Mouse (Mus musculus) cerebral cortex, adult 2 months (tissue): ENCODE results near the gene Olfr646.

ENCODE experiments used
- WGBS: fragments of 180-500 bp; shearing (Covaris S2); methylation state at CpG from one replicate; pipeline ENCODE4 v1.1.7; 2018; 5-methylcytosine and 5-hydroxymethylcytosine counted together

The Olfr646 gene

DNA sequence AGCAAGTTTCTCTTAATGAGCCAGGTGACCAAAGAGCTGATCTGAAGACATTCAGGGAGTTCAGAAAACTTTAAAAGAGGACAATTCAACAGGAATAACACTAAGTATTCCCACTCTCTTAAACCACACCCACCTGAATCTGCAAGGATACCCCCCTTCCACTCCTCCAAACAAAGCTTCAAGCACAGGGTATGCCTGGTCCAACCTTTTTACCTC, at the start of gene Olfr646:
Gene Olfr646, plus strand, starts transcription at position 117 of the 216 bp plus-strand sequence.

GRCm38 (mm10) chr7:104059215-104059614, 45.5 kb upstream of the Olfr646 start:
- WGBS, result 85% methylated on average over 1 of the region's 1 CpGs

- WGBS, result 49% methylated on average over 2 of the region's 2 CpGs
These were observed 43.3 kb upstream of the Olfr646 start, which contains the start of gene 4930516K23Rik for GRCm38 (mm10) chr7:104061345-104061744. TSS of gene 4930516K23Rik (minus strand) at chr7:104061445.

GRCm38 (mm10) chr7:104071769-104072168, 32.9 kb upstream of the Olfr646 start, which contains the start of gene Olfr644:
TSS of gene Olfr644 (minus strand) at chr7:104071869.
- WGBS, result 76% methylated on average over 2 of the region's 2 CpGs

DNA sequence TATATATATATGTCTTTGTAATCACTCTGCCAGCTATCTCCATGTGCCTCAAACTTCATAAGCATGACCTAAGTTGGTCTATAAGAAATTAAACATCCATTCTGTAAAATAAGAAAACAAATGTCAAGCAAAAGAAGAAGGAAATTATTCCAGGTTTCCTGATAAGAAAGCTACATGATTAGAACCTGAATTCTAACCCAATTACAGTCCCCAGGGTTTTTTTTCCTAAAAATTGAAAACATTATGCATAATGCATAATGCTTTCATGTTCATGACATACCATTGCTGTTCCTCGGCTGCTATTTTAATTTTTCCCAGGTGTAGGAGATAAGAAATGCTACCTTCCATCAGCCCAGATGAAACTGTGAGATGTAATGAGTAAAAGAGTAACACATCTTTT, 19.3 kb upstream of the Olfr646 start, which contains the start of gene Olfr645:
Gene Olfr645, minus strand, starts transcription at position 101 of the 400 bp plus-strand sequence.
- 77% methylated on average over 1 of the region's 1 CpGs for WGBS

GRCm38 (mm10) chr7:104103913-104104756, 538 bp upstream of the Olfr646 start:
- 63% methylated on average over 4 of the region's 4 CpGs for WGBS

GRCm38 (mm10) chr7:104129726-104130125, 25.1 kb downstream of the Olfr646 start, which contains the start of gene Ubqln5:
TSS of gene Ubqln5 (minus strand) at chr7:104129826.
- 90% methylated on average over 5 of the region's 5 CpGs for WGBS

DNA sequence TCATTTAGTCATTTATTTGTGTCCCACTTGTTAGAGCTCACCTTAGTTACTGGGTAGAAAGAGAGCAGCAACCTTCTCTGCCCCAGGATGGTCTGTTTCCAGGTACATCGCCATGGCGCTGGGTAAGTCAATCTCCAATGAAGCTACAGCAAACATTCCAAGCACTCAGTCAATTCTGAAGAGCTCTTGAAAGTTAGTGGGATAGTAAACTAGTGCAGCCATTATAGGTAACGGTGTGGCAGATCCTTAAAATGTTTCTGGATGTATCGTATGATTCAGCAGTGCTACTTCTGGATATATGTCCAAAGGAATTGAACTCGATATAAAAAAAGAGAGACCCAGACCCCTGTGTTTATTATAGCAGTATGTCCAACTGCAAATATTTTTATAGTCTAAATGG, 32.6 kb downstream of the Olfr646 start, which contains the start of gene Olfr643:
Gene Olfr643, minus strand, starts transcription at position 101 of the 400 bp plus-strand sequence.
- 87% methylated on average over 5 of the region's 5 CpGs for WGBS

DNA sequence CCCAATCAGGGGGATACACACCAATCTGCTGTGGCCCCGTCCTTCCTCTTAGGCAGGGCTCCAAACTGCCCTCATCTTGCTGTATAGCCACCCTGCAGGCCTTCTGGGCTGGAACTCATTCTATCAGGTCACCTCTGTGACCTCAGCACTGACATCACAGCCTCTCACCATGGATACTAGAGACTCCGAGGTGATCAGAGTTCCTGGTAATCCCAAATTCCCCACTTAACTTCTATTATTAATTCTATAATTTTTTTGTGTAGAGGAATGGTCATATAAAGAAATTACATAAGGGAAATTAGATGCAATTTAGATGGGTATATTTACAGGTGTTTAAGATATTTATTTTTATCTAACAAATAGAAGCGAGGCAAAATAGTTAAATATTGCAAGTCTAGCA, 38.5 kb downstream of the Olfr646 start, which contains the start of gene Ubqln3:
Gene Ubqln3, minus strand, starts transcription at position 101 of the 400 bp plus-strand sequence.
- 72% methylated on average over 3 of the region's 3 CpGs for WGBS

DNA sequence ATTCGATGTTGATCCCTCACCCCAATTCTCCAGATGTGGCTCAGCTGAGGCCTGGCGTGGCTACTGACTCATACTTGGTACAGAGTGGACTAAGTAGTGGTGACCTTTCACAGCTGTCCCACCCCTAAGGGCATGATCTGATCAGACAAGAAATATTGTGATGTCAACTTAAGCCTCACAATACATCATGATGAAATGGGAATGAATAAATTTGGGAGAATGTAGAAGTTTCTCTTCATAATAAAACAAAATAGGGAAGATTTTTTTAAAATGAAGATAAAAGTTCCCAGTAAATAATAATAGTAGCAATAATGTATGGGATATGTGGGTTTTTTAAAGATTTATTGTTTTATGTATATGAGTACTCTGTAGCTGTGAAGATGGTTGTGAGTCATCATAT, 45.8 kb downstream of the Olfr646 start, which contains the start of gene Ubqlnl:
Gene Ubqlnl, minus strand, starts transcription at position 101 of the 400 bp plus-strand sequence.
- whole genome bisulfite sequencing, result 85% methylated on average over 2 of the region's 2 CpGs
